Mouse (Mus musculus) heart, adult 2 months (tissue): Measurements from ENCODE around the gene Josd2. TPM values are rescaled to one million over a fixed set of nuclear protein-coding genes. Genes with fewer than 3 reads are reported as not detected.

ENCODE experiments used
- DNase-seq, 2 experiments: peaks; one replicate each; pipeline ENCODE4 v3.0.0; 2021
- H3K27ac ChIP-seq: fragments of 200-600 bp; 2 replicates; pipeline ENCODE4 v1.8.1; 2022
- H3K27me3 ChIP-seq: fragments of 200-500 bp; 2 replicates; pipeline ENCODE4 v1.6.1; 2012; ENCODE audit warnings: mild to moderate bottlenecking, low read length, inconsistent platforms, mixed read lengths; ENCODE audit not compliant: control insufficient read depth, insufficient read depth
- H3K36me3 ChIP-seq: fragments of 200-500 bp; 2 replicates; pipeline ENCODE4 v1.6.1; 2012; ENCODE audit warnings: low read length, inconsistent platforms; ENCODE audit not compliant: control insufficient read depth, insufficient read depth
- H3K4me1 ChIP-seq: fragments of 200-500 bp; 2 replicates; pipeline ENCODE4 v1.6.1; 2011; ENCODE audit warnings: low read length; ENCODE audit not compliant: control insufficient read depth, insufficient read depth
- H3K4me3 ChIP-seq: fragments of 200-600 bp; 2 replicates; pipeline ENCODE4 v1.8.1; 2022
- H3K79me2 ChIP-seq: fragments of 200-500 bp; replicated peaks from 2 replicates; pipeline ENCODE4 v1.6.1; 2012; ENCODE audit warnings: mild to moderate bottlenecking, inconsistent platforms, low read length, moderate library complexity, mixed read lengths; ENCODE audit not compliant: control insufficient read depth, insufficient read depth
- H3K9ac ChIP-seq: fragments of 200-500 bp; 2 replicates; pipeline ENCODE4 v1.6.1; 2012; ENCODE audit warnings: low read depth, mild to moderate bottlenecking, control low read depth, inconsistent platforms, low read length, mixed read lengths
- CTCF ChIP-seq: fragments of 200-600 bp; IDR thresholded peaks from 2 replicates; pipeline ENCODE4 v1.8.1; 2022; ENCODE audit warnings: antibody characterized with exemption, mild to moderate bottlenecking, moderate library complexity
- EP300 ChIP-seq: fragments of 200-500 bp; IDR thresholded peaks from 2 replicates; pipeline ENCODE4 v1.6.1; 2011; ENCODE audit warnings: low read depth, low read length, control low read depth; ENCODE audit not compliant: insufficient read depth
- POLR2A ChIP-seq: fragments of 200-500 bp; IDR thresholded peaks from 2 replicates; pipeline ENCODE4 v1.6.1; 2011; ENCODE audit warnings: mild to moderate bottlenecking, low read depth, low read length, control low read depth; ENCODE audit not compliant: insufficient read depth
- WGBS: fragments of 180-500 bp; shearing (Covaris S2); methylation state at CpG from one replicate; pipeline ENCODE4 v1.1.7; 2018; 5-methylcytosine and 5-hydroxymethylcytosine counted together
- intact Hi-C: fragments of 180-260 bp; cut with DNase I; formaldehyde crosslinking; loops from one replicate; pipeline ENCODE4 v1.15.1; 2025
- long read RNA-seq: library from polyadenylated mRNA; stranded (forward); transcript quantifications from one replicate; pipeline ENCODE4 v2.0.0, GENCODE M21; 2021
- polyA plus RNA-seq: library from polyadenylated mRNA; depleted of rRNA; stranded (reverse); fragments of >200 nt; gene quantifications from 2 replicates; pipeline ENCODE4 v1.2.3, GENCODE M21; 2012; rRNA removed
- total RNA-seq, 2 experiments: library from RNA; stranded (reverse); gene quantifications; 2 replicates each; pipeline ENCODE4 v1.2.3; 2021

Josd2 gene
- 100 to 1,000 TPM; 139 to 147 TPM for total RNA-seq
- 211 and 242 TPM in 2 replicates for polyA plus RNA-seq
- long read RNA-seq, transcript Josd2-204 (5 exons, 864 nt): major isoform, 28 of 60 reads
- long read RNA-seq, partial matches to known transcripts: 11 of 60 reads
- long read RNA-seq, other reads (novel, unspliced or antisense): 16 of 60 reads

DNA sequence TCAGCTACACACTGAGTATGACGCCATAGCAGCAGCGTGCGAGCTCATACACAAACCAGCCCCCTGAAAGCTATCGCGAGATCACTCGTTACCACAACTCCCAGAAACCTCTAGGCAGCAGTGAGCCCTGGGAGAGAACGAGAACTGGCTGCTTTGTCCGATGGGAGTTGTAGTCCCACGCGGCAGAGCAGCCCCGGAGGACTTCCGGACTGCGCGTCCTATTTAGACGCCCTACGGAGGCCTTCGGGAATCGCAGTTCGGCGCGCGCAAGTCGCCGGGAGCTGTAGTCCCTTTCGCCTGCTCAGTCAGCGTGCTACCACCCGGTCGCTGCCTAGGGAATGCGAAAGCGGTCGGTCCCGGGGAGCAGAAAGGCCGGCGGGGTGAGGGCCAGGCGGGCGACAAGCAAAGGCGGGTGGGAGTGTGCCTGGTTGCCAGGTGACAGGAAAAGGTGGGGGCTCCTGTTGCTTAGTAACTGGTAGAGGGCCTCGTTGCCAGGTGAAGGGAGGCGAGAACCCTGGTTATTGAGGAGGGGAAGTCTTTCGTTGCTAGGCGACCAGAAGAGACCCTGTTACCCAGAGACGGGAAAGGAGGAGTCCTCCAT lies at the start of gene Josd2:
TSS of gene Josd2 (plus strand) at position 170 of the 601 bp plus-strand sequence.
- under 1% methylated on average over 42 of the region's 42 CpGs for WGBS
- TF ChIP-seq EP300 (0 out of 2 replicates have a peak, but pooled peaks have one; percentile 12), CTCF (peak; percentile 14; the same call in 1 of the 2 replicates), POLR2A (peak; percentile 89)
- H3K36me3 ChIP-seq: no peaks in the 10 kb centered on the region
- peak within 1 kb of the TSS; percentile 92 for H3K27ac ChIP-seq
- peak within 1 kb of the TSS; percentile 86 for H3K9ac ChIP-seq
- no peaks in the 10 kb centered on the region for H3K79me2 ChIP-seq
- H3K27me3 ChIP-seq: no peaks in the 10 kb centered on the region
- intact Hi-C loops: loop anchor here (1.0 to 5.0 kb wide), 4 partner anchors 28 to 221 kb away; partner anchors contain the start of genes 1700028J19Rik, 2410002F23Rik, Clec11a and Emc10
- peaks cover 6% of the 10 kb centered on the region for H3K4me1 ChIP-seq
- peak within 1 kb of the TSS; percentile 74 for H3K4me3 ChIP-seq
- DNase-seq: peak; percentile 91 to 97

- no peaks in the 10 kb centered on the region for H3K36me3 ChIP-seq
- no peaks in the 10 kb centered on the region for H3K4me1 ChIP-seq
- H3K4me3 ChIP-seq: no peak overlapping the region
- intact Hi-C loops: no loop called here
- peaks cover 9% of the 10 kb centered on the region for H3K27me3 ChIP-seq
- no peak overlapping the region for H3K27ac ChIP-seq
- H3K9ac ChIP-seq: no peak overlapping the region
- H3K79me2 ChIP-seq: no peaks in the 10 kb centered on the region
- no peak for DNase-seq
- WGBS: 36% methylated on average over 8 of the region's 8 CpGs
- TF ChIP-seq CTCF (no peak), EP300 (no peak), POLR2A (no peak)
Measured at GRCm38 (mm10) chr7:44427666-44428065, 40.1 kb upstream of the Josd2 start.

- intact Hi-C loops: no loop called here
- no peaks in the 10 kb centered on the region for H3K36me3 ChIP-seq
- H3K27ac ChIP-seq: no peak overlapping the region
- H3K4me3 ChIP-seq: no peak overlapping the region
- 4% methylated on average over 16 of the region's 38 CpGs for WGBS
- no peak for TF ChIP-seq CTCF
- no peak for TF ChIP-seq EP300
- no peak for TF ChIP-seq POLR2A
- DNase-seq: no peak
- no peaks in the 10 kb centered on the region for H3K4me1 ChIP-seq
- H3K9ac ChIP-seq: no peak overlapping the region
- H3K79me2 ChIP-seq: no peaks in the 10 kb centered on the region
- peaks cover 9% of the 10 kb centered on the region for H3K27me3 ChIP-seq
Measured at GRCm38 (mm10) chr7:44428171-44428950, 39.4 kb upstream of the Josd2 start.

DNA sequence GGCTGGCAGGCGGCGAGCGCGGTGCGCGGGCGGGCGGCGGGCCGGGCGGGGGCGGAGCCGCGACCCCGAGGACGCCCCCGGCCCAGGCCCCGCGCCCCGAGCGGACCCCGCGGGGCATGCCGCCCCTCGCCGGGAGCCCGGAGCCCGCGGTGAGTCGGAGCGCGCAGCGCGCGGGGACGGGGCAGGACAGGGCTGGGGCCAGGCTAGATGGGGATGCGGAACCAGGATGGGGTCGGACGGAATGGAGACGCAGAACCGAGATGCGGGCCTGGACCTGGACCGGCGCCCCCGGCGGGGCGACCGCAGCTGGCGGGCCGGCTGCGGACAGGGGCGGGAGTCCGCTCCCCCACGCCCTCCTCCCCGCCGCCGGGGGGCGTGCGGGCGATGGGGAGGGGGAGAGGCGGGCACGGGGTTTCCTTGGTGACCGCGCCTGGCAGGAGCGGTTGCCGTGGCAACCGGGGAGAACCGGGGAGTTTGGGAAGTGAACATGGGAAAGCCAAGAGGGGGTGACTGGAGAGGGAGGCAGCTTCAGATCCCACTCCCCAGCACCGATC lies 38.7 kb upstream of the Josd2 start, which contains the start of gene Lrrc4b:
TSS of gene Lrrc4b (plus strand) at position 51 of the 554 bp plus-strand sequence.
- DNase-seq: no peak
- Histone ChIP-seq H3K4me3 (no peak within 1 kb of the TSS), H3K27me3 (peaks cover 9% of the 10 kb centered on the region), H3K9ac (no peak within 1 kb of the TSS; the same call in 1 of the 2 replicates), H3K36me3 (no peaks in the 10 kb centered on the region), H3K27ac (no peak within 1 kb of the TSS), H3K79me2 (no peaks in the 10 kb centered on the region), H3K4me1 (no peaks in the 10 kb centered on the region)
- TF ChIP-seq EP300: no peak
- TF ChIP-seq CTCF: no peak
- no peak for TF ChIP-seq POLR2A
- intact Hi-C loops: no loop called here
- WGBS: 2% methylated on average over 49 of the region's 69 CpGs

- no peak for TF ChIP-seq POLR2A
- TF ChIP-seq CTCF: no peak
- TF ChIP-seq EP300: no peak
- H3K4me3 ChIP-seq: no peak overlapping the region
- WGBS: 8% methylated on average over 32 of the region's 32 CpGs
- intact Hi-C loops: no loop called here
- H3K27me3 ChIP-seq: peaks cover 9% of the 10 kb centered on the region
- DNase-seq: no peak
- no peaks in the 10 kb centered on the region for H3K4me1 ChIP-seq
- no peaks in the 10 kb centered on the region for H3K36me3 ChIP-seq
- H3K9ac ChIP-seq: no peak overlapping the region
- no peaks in the 10 kb centered on the region for H3K79me2 ChIP-seq
- H3K27ac ChIP-seq: no peak overlapping the region
Measured at GRCm38 (mm10) chr7:44429534-44430488, 38.0 kb upstream of the Josd2 start.
